Mouse (Mus musculus) ovary, adult 18-20 months (tissue): ENCODE data around the gene Trpm1.

ENCODE experiments used
- DNase-seq: peaks from one replicate; pipeline ENCODE4 v3.0.0; 2022; ENCODE audit warnings: low spot score, mixed read lengths

Gene Trpm1

DNA sequence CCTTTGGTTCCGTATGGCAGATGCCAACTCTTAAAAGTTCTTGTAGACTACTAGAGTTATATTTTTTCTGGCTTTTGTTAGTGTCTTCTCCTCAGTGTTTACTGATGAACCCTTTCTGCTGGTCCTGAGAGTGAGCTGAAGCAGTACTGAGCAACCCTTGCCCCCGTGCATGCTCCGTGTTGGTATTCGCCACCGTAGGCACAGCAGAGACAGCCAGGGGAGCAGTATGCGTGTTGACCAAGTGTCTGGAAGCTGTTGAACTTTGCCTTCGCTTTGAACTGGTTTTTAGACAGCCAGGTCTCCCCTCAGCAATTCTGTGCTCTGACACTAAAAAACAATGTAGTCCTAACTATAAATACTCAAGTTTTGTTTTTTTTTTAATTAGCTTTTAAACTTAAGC, 135.8 kb downstream of the Trpm1 start:
- DNase-seq: no peak

- DNase-seq: no peak
Observed at GRCm38 (mm10) chr7:64290431-64290830, 136.8 kb downstream of the Trpm1 start.

GRCm38 (mm10) chr7:64291722-64292121, 138.1 kb downstream of the Trpm1 start:
- DNase-seq: no peak

DNA sequence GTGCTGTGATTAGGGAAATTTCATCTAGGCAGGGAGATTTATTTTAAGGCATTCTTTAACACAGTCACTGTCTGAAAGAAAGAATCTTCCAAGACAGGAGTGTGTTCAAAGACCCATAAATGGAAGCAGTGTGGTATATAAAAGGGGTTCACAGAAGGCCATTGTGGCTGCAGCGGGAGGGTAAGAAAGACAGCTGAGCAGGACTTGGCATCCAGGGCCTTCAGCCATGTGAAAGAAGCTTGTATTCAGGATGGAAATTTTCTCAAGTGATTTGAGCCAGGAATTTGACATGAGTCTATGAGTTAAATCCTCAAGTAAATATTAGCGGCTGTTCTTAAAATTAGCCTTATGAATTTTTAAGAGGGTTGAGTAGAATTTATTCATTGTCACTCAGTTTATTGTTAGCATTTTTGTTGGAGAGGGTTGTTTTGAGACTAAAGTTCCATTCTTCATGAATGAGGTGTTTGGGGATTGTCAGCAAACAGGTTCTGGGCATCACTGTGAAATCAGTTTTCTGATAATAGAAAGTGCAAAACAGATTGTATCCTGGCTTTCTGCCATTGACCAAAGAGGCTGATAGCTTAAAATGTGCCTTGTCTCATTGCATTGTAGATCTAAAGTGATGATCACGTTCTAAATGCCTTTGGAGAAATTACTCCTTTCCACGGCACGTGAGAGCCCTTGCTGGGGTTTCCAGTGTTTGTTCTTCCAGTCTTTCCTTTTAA, 142.8 kb downstream of the Trpm1 start:
- no peak for DNase-seq

DNA sequence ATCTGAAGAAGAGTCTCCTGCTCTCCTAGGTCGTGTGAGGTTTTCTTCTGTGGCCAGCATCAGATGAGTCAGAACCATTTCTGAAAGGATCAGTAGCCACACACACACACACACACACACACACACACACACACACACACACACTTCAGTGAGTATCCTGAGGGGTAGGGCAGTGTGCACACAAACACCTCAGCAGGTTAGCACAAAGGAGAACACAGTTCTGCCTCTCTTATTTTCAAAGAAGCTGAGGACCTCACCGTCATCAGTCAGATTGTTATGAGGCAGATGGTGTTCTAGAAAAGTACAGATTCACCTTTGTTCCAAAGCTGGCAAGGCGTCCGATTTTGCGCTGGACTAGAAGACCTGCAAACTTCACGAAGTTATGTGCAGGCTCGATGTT, 156.6 kb downstream of the Trpm1 start:
- DNase-seq: no peak

DNA sequence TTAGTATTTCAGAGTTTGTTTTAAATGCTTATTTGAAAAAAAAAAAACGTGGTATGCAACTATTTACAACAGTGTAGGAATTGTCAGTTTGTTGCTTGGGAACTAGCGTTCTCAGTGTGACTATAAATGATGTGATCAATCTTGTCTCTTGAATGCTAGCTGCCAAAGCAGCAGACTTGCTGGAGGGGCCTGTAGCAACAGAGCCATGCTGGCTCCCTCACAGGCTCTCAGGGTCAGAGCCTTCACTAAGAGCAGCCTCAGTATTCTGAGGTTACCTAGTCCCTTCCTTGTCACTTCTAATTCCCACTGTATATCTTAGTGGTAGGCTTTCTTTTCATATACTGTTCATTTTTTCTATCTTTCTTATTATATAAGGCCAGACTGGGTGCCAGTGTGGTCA, 157.1 kb downstream of the Trpm1 start:
- no peak for DNase-seq

DNA sequence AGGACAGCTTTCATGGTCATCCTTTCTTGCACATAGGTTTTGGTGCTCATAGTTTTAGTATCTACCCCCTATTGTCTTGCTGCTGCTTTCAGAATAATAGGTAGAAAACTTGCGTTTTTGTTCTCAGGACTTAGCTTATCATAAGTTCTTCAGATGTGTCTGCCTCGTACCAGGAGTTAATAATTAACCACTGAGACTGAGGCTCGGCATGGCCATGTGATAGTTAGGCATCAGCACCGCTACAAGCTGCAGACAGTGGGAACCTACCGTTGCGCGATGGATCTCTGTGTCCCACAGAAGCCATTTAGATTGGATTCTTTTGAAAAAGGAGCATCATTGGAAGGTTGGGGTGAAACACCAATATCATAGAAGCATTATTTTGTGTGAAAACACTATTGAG, 159.2 kb downstream of the Trpm1 start:
- DNase-seq: no peak
